Mouse (Mus musculus): ENCODE measurements around the gene Il6st. TPM values are rescaled to one million over a fixed set of nuclear protein-coding genes. Genes with fewer than 3 reads are reported as not detected.

Gene Il6st
- polyA plus RNA-seq, 1 experiment: 65.0 TPM

- Histone ChIP-seq H3K27ac (ENCODE audit: insufficient read depth, low read length) (no peak overlapping the region), H3K9ac (ENCODE audit: low read depth, poor library complexity, severe bottlenecking) (no peak overlapping the region), H3K4me3 (ENCODE audit: low read depth, low read length) (no peak overlapping the region), H3K9me3 (replicated peaks; ENCODE audit: control insufficient read depth, insufficient read depth, low read length, poor library complexity, severe bottlenecking) (no peaks in the 10 kb centered on the region), H3K27me3 (ENCODE audit: control insufficient read depth, insufficient read depth, low read length, poor library complexity, severe bottlenecking) (no peaks in the 10 kb centered on the region), H3K36me3 (ENCODE audit: control insufficient read depth, insufficient read depth, low read length, poor library complexity, severe bottlenecking) (peaks cover 44% of the 10 kb centered on the region), H3K4me1 (ENCODE audit: control insufficient read depth, insufficient read depth, low read length) (no peaks in the 10 kb centered on the region)
- no peak for TF ChIP-seq EP300 (IDR thresholded peaks at IDR 0.05; ENCODE audit: insufficient read depth, low read depth, low read length)
- TF ChIP-seq POLR2A (IDR thresholded peaks at IDR 0.05; ENCODE audit: insufficient read depth, low read length): no peak
- no peak for TF ChIP-seq CTCF (IDR thresholded peaks at IDR 0.05; ENCODE audit: low read depth, low read length)
Observed at GRCm38 (mm10) chr13:112494590-112494989, 30.7 kb downstream of the Il6st start.

GRCm38 (mm10) chr13:112500027-112500426 lies 36.2 kb downstream of the Il6st start:
- Histone ChIP-seq H3K36me3 (ENCODE audit: control insufficient read depth, insufficient read depth, low read length, poor library complexity, severe bottlenecking) (peaks cover 60% of the 10 kb centered on the region), H3K27ac (ENCODE audit: insufficient read depth, low read length) (no peak overlapping the region), H3K9me3 (replicated peaks; ENCODE audit: control insufficient read depth, insufficient read depth, low read length, poor library complexity, severe bottlenecking) (no peaks in the 10 kb centered on the region), H3K4me3 (ENCODE audit: low read depth, low read length) (no peak overlapping the region), H3K4me1 (ENCODE audit: control insufficient read depth, insufficient read depth, low read length) (no peaks in the 10 kb centered on the region), H3K9ac (ENCODE audit: low read depth, poor library complexity, severe bottlenecking) (no peak overlapping the region), H3K27me3 (ENCODE audit: control insufficient read depth, insufficient read depth, low read length, poor library complexity, severe bottlenecking) (no peaks in the 10 kb centered on the region)
- TF ChIP-seq POLR2A (IDR thresholded peaks at IDR 0.05; ENCODE audit: insufficient read depth, low read length): no peak
- TF ChIP-seq CTCF (IDR thresholded peaks at IDR 0.05; ENCODE audit: low read depth, low read length): no peak
- no peak for TF ChIP-seq EP300 (IDR thresholded peaks at IDR 0.05; ENCODE audit: insufficient read depth, low read depth, low read length)

- Histone ChIP-seq H3K36me3 (ENCODE audit: control insufficient read depth, insufficient read depth, low read length, poor library complexity, severe bottlenecking) (peaks cover 62% of the 10 kb centered on the region), H3K4me1 (ENCODE audit: control insufficient read depth, insufficient read depth, low read length) (no peaks in the 10 kb centered on the region), H3K9me3 (replicated peaks; ENCODE audit: control insufficient read depth, insufficient read depth, low read length, poor library complexity, severe bottlenecking) (no peaks in the 10 kb centered on the region), H3K9ac (ENCODE audit: low read depth, poor library complexity, severe bottlenecking) (no peak overlapping the region), H3K27me3 (ENCODE audit: control insufficient read depth, insufficient read depth, low read length, poor library complexity, severe bottlenecking) (no peaks in the 10 kb centered on the region), H3K27ac (ENCODE audit: insufficient read depth, low read length) (no peak overlapping the region), H3K4me3 (ENCODE audit: low read depth, low read length) (no peak overlapping the region)
- TF ChIP-seq EP300 (IDR thresholded peaks at IDR 0.05; ENCODE audit: insufficient read depth, low read depth, low read length) (no peak), POLR2A (IDR thresholded peaks at IDR 0.05; ENCODE audit: insufficient read depth, low read length) (no peak), CTCF (IDR thresholded peaks at IDR 0.05; ENCODE audit: low read depth, low read length) (no peak)
Observed at GRCm38 (mm10) chr13:112500466-112500865, 36.6 kb downstream of the Il6st start.

GRCm38 (mm10) chr13:112503846-112504245 lies 40.0 kb downstream of the Il6st start:
- H3K9ac ChIP-seq (ENCODE audit: low read depth, poor library complexity, severe bottlenecking): no peak overlapping the region
- H3K36me3 ChIP-seq (ENCODE audit: control insufficient read depth, insufficient read depth, low read length, poor library complexity, severe bottlenecking): peaks cover 59% of the 10 kb centered on the region
- no peak for TF ChIP-seq POLR2A (IDR thresholded peaks at IDR 0.05; ENCODE audit: insufficient read depth, low read length)
- no peak for TF ChIP-seq EP300 (IDR thresholded peaks at IDR 0.05; ENCODE audit: insufficient read depth, low read depth, low read length)
- TF ChIP-seq CTCF (IDR thresholded peaks at IDR 0.05; ENCODE audit: low read depth, low read length): no peak
- no peak overlapping the region for H3K27ac ChIP-seq (ENCODE audit: insufficient read depth, low read length)
- no peak overlapping the region for H3K4me3 ChIP-seq (ENCODE audit: low read depth, low read length)
- H3K9me3 ChIP-seq (replicated peaks; ENCODE audit: control insufficient read depth, insufficient read depth, low read length, poor library complexity, severe bottlenecking): no peaks in the 10 kb centered on the region
- H3K4me1 ChIP-seq (ENCODE audit: control insufficient read depth, insufficient read depth, low read length): no peaks in the 10 kb centered on the region
- no peaks in the 10 kb centered on the region for H3K27me3 ChIP-seq (ENCODE audit: control insufficient read depth, insufficient read depth, low read length, poor library complexity, severe bottlenecking)

GRCm38 (mm10) chr13:112505436-112505835 lies 41.6 kb downstream of the Il6st start:
- no peak overlapping the region for H3K9ac ChIP-seq (ENCODE audit: low read depth, poor library complexity, severe bottlenecking)
- H3K4me1 ChIP-seq (ENCODE audit: control insufficient read depth, insufficient read depth, low read length): no peaks in the 10 kb centered on the region
- H3K27me3 ChIP-seq (ENCODE audit: control insufficient read depth, insufficient read depth, low read length, poor library complexity, severe bottlenecking): no peaks in the 10 kb centered on the region
- H3K36me3 ChIP-seq (ENCODE audit: control insufficient read depth, insufficient read depth, low read length, poor library complexity, severe bottlenecking): peaks cover 52% of the 10 kb centered on the region
- TF ChIP-seq EP300 (IDR thresholded peaks at IDR 0.05; ENCODE audit: insufficient read depth, low read depth, low read length) (no peak), CTCF (IDR thresholded peaks at IDR 0.05; ENCODE audit: low read depth, low read length) (no peak), POLR2A (IDR thresholded peaks at IDR 0.05; ENCODE audit: insufficient read depth, low read length) (no peak)
- no peak overlapping the region for H3K4me3 ChIP-seq (ENCODE audit: low read depth, low read length)
- no peaks in the 10 kb centered on the region for H3K9me3 ChIP-seq (replicated peaks; ENCODE audit: control insufficient read depth, insufficient read depth, low read length, poor library complexity, severe bottlenecking)
- H3K27ac ChIP-seq (ENCODE audit: insufficient read depth, low read length): no peak overlapping the region

- TF ChIP-seq POLR2A (IDR thresholded peaks at IDR 0.05; ENCODE audit: insufficient read depth, low read length) (no peak), CTCF (IDR thresholded peaks at IDR 0.05; ENCODE audit: low read depth, low read length) (no peak), EP300 (IDR thresholded peaks at IDR 0.05; ENCODE audit: insufficient read depth, low read depth, low read length) (no peak)
- Histone ChIP-seq H3K4me3 (ENCODE audit: low read depth, low read length) (no peak overlapping the region), H3K27ac (ENCODE audit: insufficient read depth, low read length) (no peak overlapping the region), H3K4me1 (ENCODE audit: control insufficient read depth, insufficient read depth, low read length) (no peaks in the 10 kb centered on the region), H3K27me3 (ENCODE audit: control insufficient read depth, insufficient read depth, low read length, poor library complexity, severe bottlenecking) (no peaks in the 10 kb centered on the region), H3K9me3 (replicated peaks; ENCODE audit: control insufficient read depth, insufficient read depth, low read length, poor library complexity, severe bottlenecking) (no peaks in the 10 kb centered on the region), H3K9ac (ENCODE audit: low read depth, poor library complexity, severe bottlenecking) (no peak overlapping the region), H3K36me3 (ENCODE audit: control insufficient read depth, insufficient read depth, low read length, poor library complexity, severe bottlenecking) (peaks cover 40% of the 10 kb centered on the region)
Observed at GRCm38 (mm10) chr13:112506766-112507165, 42.9 kb downstream of the Il6st start.
